Mouse (Mus musculus) hindbrain, embryonic 15.5 days (tissue): Measurements from ENCODE around the gene Eif3f. TPM values are rescaled to one million over a fixed set of nuclear protein-coding genes. Genes with fewer than 3 reads are reported as not detected.

ENCODE experiments used
- ATAC-seq: fragments of 200-750 bp; cut with Nextera tagmentation; 2 replicates; pipeline ENCODE4 v1.8.0; 2017; ENCODE audit warnings: low read depth, moderate number of reproducible peaks, moderate TSS enrichment; ENCODE audit not compliant: low FRiP score
- H3K27ac ChIP-seq: fragments of 300-500 bp; sonication (generic); replicated peaks from 2 replicates; pipeline ENCODE4 v1.5.1; 2015; ENCODE audit warnings: mild to moderate bottlenecking, inconsistent platforms
- H3K27me3 ChIP-seq: fragments of 300-500 bp; sonication (generic); 2 replicates; pipeline ENCODE4 v1.6.1; 2015; ENCODE audit warnings: control low read depth, inconsistent platforms
- H3K36me3 ChIP-seq: fragments of 300-500 bp; sonication (generic); 2 replicates; pipeline ENCODE4 v1.6.1; 2015; ENCODE audit warnings: control low read depth, inconsistent platforms
- H3K4me1 ChIP-seq: fragments of 300-500 bp; sonication (generic); replicated peaks from 2 replicates; pipeline ENCODE4 v1.6.1; 2015; ENCODE audit warnings: control low read depth, inconsistent platforms
- H3K4me2 ChIP-seq: fragments of 300-500 bp; sonication (generic); 2 replicates; pipeline ENCODE4 v1.6.1; 2015; ENCODE audit warnings: moderate library complexity, mild to moderate bottlenecking, inconsistent platforms
- H3K4me3 ChIP-seq: fragments of 300-500 bp; sonication (generic); 2 replicates; pipeline ENCODE4 v1.5.1; 2015; ENCODE audit warnings: mild to moderate bottlenecking, inconsistent platforms
- H3K9ac ChIP-seq: fragments of 300-500 bp; sonication (generic); 2 replicates; pipeline ENCODE4 v1.6.1; 2015; ENCODE audit warnings: inconsistent platforms
- H3K9me3 ChIP-seq: fragments of 300-500 bp; sonication (generic); 2 replicates; pipeline ENCODE4 v1.6.1; 2016; ENCODE audit warnings: control low read depth, inconsistent platforms
- WGBS: fragments of 180-500 bp; shearing (Covaris S2); methylation state at CpG from one replicate; pipeline ENCODE4 v1.1.7; 2015; 5-methylcytosine and 5-hydroxymethylcytosine counted together
- polyA plus RNA-seq: library from polyadenylated mRNA; unstranded; fragments of >200 nt; fragmentation: Nextera tagmentation; extraction: Ambion mirVana; gene quantifications from 2 replicates; pipeline ENCODE4 v1.2.1, GENCODE M21; 2015

Eif3f gene
- polyA plus RNA-seq, 1 experiment from 2014 or later, result 73.6 TPM

GRCm38 (mm10) chr7:108944002-108944401, 9.8 kb downstream of the Eif3f start:
- peaks cover 47% of the 10 kb centered on the region for H3K36me3 ChIP-seq
- H3K9me3 ChIP-seq, result no peaks in the 10 kb centered on the region
- H3K9ac ChIP-seq, result no peak overlapping the region
- H3K27me3 ChIP-seq, result no peaks in the 10 kb centered on the region
- peak; percentile 70; the same call in 1 of the 2 replicates for ATAC-seq
- H3K27ac ChIP-seq, result no peak overlapping the region
- WGBS, result 2% methylated on average over 2 of the region's 2 CpGs
- no peak overlapping the region for H3K4me2 ChIP-seq
- no peaks in the 10 kb centered on the region for H3K4me1 ChIP-seq
- H3K4me3 ChIP-seq, result no peak overlapping the region

GRCm38 (mm10) chr7:108948611-108949010, 14.4 kb downstream of the Eif3f start:
- H3K27ac ChIP-seq, result no peak overlapping the region
- no peak overlapping the region for H3K4me3 ChIP-seq
- ATAC-seq, result no peak
- H3K9me3 ChIP-seq, result no peaks in the 10 kb centered on the region
- no peak overlapping the region for H3K4me2 ChIP-seq
- peaks cover 3% of the 10 kb centered on the region; the same call in 1 of the 2 replicates for H3K36me3 ChIP-seq
- no peak overlapping the region for H3K9ac ChIP-seq
- H3K27me3 ChIP-seq, result peaks cover 9% of the 10 kb centered on the region; the same call in 1 of the 2 replicates
- H3K4me1 ChIP-seq, result peaks cover 23% of the 10 kb centered on the region

- WGBS, result 39% methylated on average over 2 of the region's 2 CpGs
Observed at GRCm38 (mm10) chr7:108949301-108949700, 15.1 kb downstream of the Eif3f start.

GRCm38 (mm10) chr7:108950312-108950761, 16.1 kb downstream of the Eif3f start, which contains the start of gene Tub:
Gene Tub, plus strand, starts transcription at chr7:108950338.
- Histone ChIP-seq H3K27me3 (peaks cover 9% of the 10 kb centered on the region; the same call in 1 of the 2 replicates), H3K4me2 (peak within 1 kb of the TSS; percentile 85), H3K9me3 (no peaks in the 10 kb centered on the region), H3K9ac (peak within 1 kb of the TSS; percentile 72), H3K4me3 (peak within 1 kb of the TSS; percentile 69), H3K36me3 (no peaks in the 10 kb centered on the region), H3K27ac (peak within 1 kb of the TSS; percentile 85), H3K4me1 (peaks cover 23% of the 10 kb centered on the region)
- ATAC-seq, result peak; percentile 87
- under 1% methylated on average over 44 of the region's 44 CpGs for WGBS

More at GRCm38 (mm10) chr7:108949301-108949700, 15.1 kb downstream of the Eif3f start:
- H3K4me1 ChIP-seq, result peaks cover 23% of the 10 kb centered on the region
- no peak overlapping the region for H3K9ac ChIP-seq
- ATAC-seq, result no peak
- H3K9me3 ChIP-seq, result no peaks in the 10 kb centered on the region
- peaks cover 9% of the 10 kb centered on the region; the same call in 1 of the 2 replicates for H3K27me3 ChIP-seq
- no peak overlapping the region for H3K4me3 ChIP-seq
- no peak overlapping the region for H3K27ac ChIP-seq
- no peak overlapping the region for H3K4me2 ChIP-seq
- peaks cover 3% of the 10 kb centered on the region; the same call in 1 of the 2 replicates for H3K36me3 ChIP-seq

GRCm38 (mm10) chr7:108950762-108951331, 16.6 kb downstream of the Eif3f start:
- no peaks in the 10 kb centered on the region for H3K36me3 ChIP-seq
- peak overlapping the region; percentile 72 for H3K9ac ChIP-seq
- H3K27ac ChIP-seq, result peak overlapping the region; percentile 85
- H3K9me3 ChIP-seq, result no peaks in the 10 kb centered on the region
- peak; percentile 75 for ATAC-seq
- peak overlapping the region; percentile 85 for H3K4me2 ChIP-seq
- under 1% methylated on average over 52 of the region's 52 CpGs for WGBS
- H3K27me3 ChIP-seq, result peaks cover 9% of the 10 kb centered on the region; the same call in 1 of the 2 replicates
- peaks cover 23% of the 10 kb centered on the region for H3K4me1 ChIP-seq
- H3K4me3 ChIP-seq, result peak overlapping the region; percentile 69

- no peak for ATAC-seq
- no peak overlapping the region for H3K4me3 ChIP-seq
- 87% methylated on average over 6 of the region's 6 CpGs for WGBS
Observed at GRCm38 (mm10) chr7:108952801-108953200, 18.6 kb downstream of the Eif3f start.

GRCm38 (mm10) chr7:108954185-108954584, 20.0 kb downstream of the Eif3f start:
- Histone ChIP-seq H3K4me3 (no peak overlapping the region), H3K9me3 (no peaks in the 10 kb centered on the region), H3K27ac (no peak overlapping the region), H3K4me2 (no peak overlapping the region), H3K9ac (no peak overlapping the region), H3K4me1 (peaks cover 23% of the 10 kb centered on the region), H3K36me3 (no peaks in the 10 kb centered on the region), H3K27me3 (peaks cover 9% of the 10 kb centered on the region; the same call in 1 of the 2 replicates)
- no peak for ATAC-seq
- WGBS, result 63% methylated on average over 4 of the region's 4 CpGs

More at GRCm38 (mm10) chr7:108952801-108953200, 18.6 kb downstream of the Eif3f start:
- no peak overlapping the region for H3K27ac ChIP-seq
- no peak overlapping the region for H3K4me2 ChIP-seq
- H3K27me3 ChIP-seq, result peaks cover 9% of the 10 kb centered on the region; the same call in 1 of the 2 replicates
- no peaks in the 10 kb centered on the region for H3K36me3 ChIP-seq
- H3K4me1 ChIP-seq, result peaks cover 23% of the 10 kb centered on the region
- H3K9ac ChIP-seq, result no peak overlapping the region
- H3K9me3 ChIP-seq, result no peaks in the 10 kb centered on the region

- Histone ChIP-seq H3K36me3 (no peaks in the 10 kb centered on the region), H3K9ac (no peak overlapping the region), H3K4me2 (no peak overlapping the region), H3K9me3 (no peaks in the 10 kb centered on the region), H3K27me3 (no peaks in the 10 kb centered on the region), H3K27ac (no peak overlapping the region), H3K4me1 (no peaks in the 10 kb centered on the region), H3K4me3 (no peak overlapping the region)
- ATAC-seq, result no peak
- 77% methylated on average over 2 of the region's 2 CpGs for WGBS
Observed at GRCm38 (mm10) chr7:108957734-108958133, 23.5 kb downstream of the Eif3f start.

GRCm38 (mm10) chr7:108965968-108966367, 31.8 kb downstream of the Eif3f start:
- Histone ChIP-seq H3K27me3 (no peaks in the 10 kb centered on the region), H3K9ac (no peak overlapping the region), H3K4me2 (no peak overlapping the region), H3K27ac (no peak overlapping the region), H3K4me1 (peaks cover 11% of the 10 kb centered on the region), H3K4me3 (no peak overlapping the region), H3K36me3 (no peaks in the 10 kb centered on the region), H3K9me3 (no peaks in the 10 kb centered on the region)
- WGBS, result 29% methylated on average over 2 of the region's 2 CpGs
- ATAC-seq, result no peak

- Histone ChIP-seq H3K36me3 (no peaks in the 10 kb centered on the region), H3K9me3 (no peaks in the 10 kb centered on the region), H3K9ac (no peak overlapping the region), H3K4me3 (no peak overlapping the region), H3K27me3 (no peaks in the 10 kb centered on the region), H3K4me2 (no peak overlapping the region), H3K27ac (no peak overlapping the region), H3K4me1 (peaks cover 12% of the 10 kb centered on the region)
- 31% methylated on average over 7 of the region's 7 CpGs for WGBS
- ATAC-seq, result peak; percentile 81
Observed at GRCm38 (mm10) chr7:108966742-108967362, 32.6 kb downstream of the Eif3f start.

- no peak overlapping the region for H3K27ac ChIP-seq
- H3K4me2 ChIP-seq, result no peak overlapping the region
- H3K4me3 ChIP-seq, result no peak overlapping the region
- H3K9ac ChIP-seq, result no peak overlapping the region
- H3K4me1 ChIP-seq, result peaks cover 24% of the 10 kb centered on the region
- no peaks in the 10 kb centered on the region for H3K9me3 ChIP-seq
- WGBS, result 48% methylated on average over 6 of the region's 6 CpGs
- H3K27me3 ChIP-seq, result no peaks in the 10 kb centered on the region
- no peaks in the 10 kb centered on the region for H3K36me3 ChIP-seq
- no peak for ATAC-seq
Observed at GRCm38 (mm10) chr7:108968201-108968600, 34.0 kb downstream of the Eif3f start.

GRCm38 (mm10) chr7:108972273-108972672, 38.1 kb downstream of the Eif3f start:
- Histone ChIP-seq H3K4me2 (peak overlapping the region; percentile 11; the same call in 1 of the 2 replicates), H3K9me3 (no peaks in the 10 kb centered on the region), H3K4me3 (no peak overlapping the region), H3K4me1 (peaks cover 24% of the 10 kb centered on the region), H3K9ac (no peak overlapping the region), H3K27me3 (no peaks in the 10 kb centered on the region), H3K27ac (peak overlapping the region; percentile 63), H3K36me3 (no peaks in the 10 kb centered on the region)
- 23% methylated on average over 6 of the region's 6 CpGs for WGBS
- ATAC-seq, result peak; percentile 80
